Mouse (Mus musculus) liver, embryonic 13.5 days (tissue): ENCODE data around the gene Sycp2. TPM values are rescaled to one million over a fixed set of nuclear protein-coding genes. Genes with fewer than 3 reads are reported as not detected.

Source experiments
- ATAC-seq: fragments of 200-750 bp; cut with Nextera tagmentation; 2 replicates; pipeline ENCODE4 v1.8.0; 2017; ENCODE audit warnings: low read depth, mild to moderate bottlenecking, moderate number of reproducible peaks, moderate library complexity
- DNase-seq: peaks from one replicate; pipeline ENCODE4 v3.0.0; 2022
- H3K27ac ChIP-seq: fragments of 300-500 bp; sonication (generic); 2 replicates; pipeline ENCODE4 v1.5.1; 2015; ENCODE audit warnings: moderate library complexity, mild to moderate bottlenecking, inconsistent platforms
- H3K27me3 ChIP-seq: fragments of 300-500 bp; sonication (generic); 2 replicates; pipeline ENCODE4 v1.6.1; 2015; ENCODE audit warnings: mild to moderate bottlenecking, inconsistent platforms
- H3K36me3 ChIP-seq: fragments of 300-500 bp; sonication (generic); 2 replicates; pipeline ENCODE4 v1.6.1; 2015; ENCODE audit warnings: mild to moderate bottlenecking, inconsistent platforms
- H3K4me1 ChIP-seq: fragments of 300-500 bp; sonication (generic); replicated peaks from 2 replicates; pipeline ENCODE4 v1.6.1; 2015; ENCODE audit warnings: inconsistent platforms
- H3K4me2 ChIP-seq: fragments of 300-500 bp; sonication (generic); 2 replicates; pipeline ENCODE4 v1.6.1; 2015; ENCODE audit warnings: inconsistent platforms, mild to moderate bottlenecking, moderate library complexity
- H3K4me3 ChIP-seq: fragments of 300-500 bp; sonication (generic); replicated peaks from 2 replicates; pipeline ENCODE4 v1.5.1; 2015; ENCODE audit warnings: mild to moderate bottlenecking, inconsistent platforms
- H3K9ac ChIP-seq: fragments of 300-500 bp; sonication (generic); 2 replicates; pipeline ENCODE4 v1.6.1; 2015; ENCODE audit warnings: mild to moderate bottlenecking, inconsistent platforms
- H3K9me3 ChIP-seq: fragments of 300-500 bp; sonication (generic); replicated peaks from 2 replicates; pipeline ENCODE4 v1.6.1; 2016; ENCODE audit warnings: inconsistent platforms
- WGBS: fragments of 180-500 bp; shearing (Covaris S2); methylation state at CpG from one replicate; pipeline ENCODE4 v1.1.7; 2015; ENCODE audit not compliant: insufficient replicate concordance; 5-methylcytosine and 5-hydroxymethylcytosine counted together
- polyA plus RNA-seq: library from polyadenylated mRNA; unstranded; fragments of >200 nt; fragmentation: Nextera tagmentation; extraction: Ambion mirVana; gene quantifications from 2 replicates; pipeline ENCODE4 v1.2.1, GENCODE M21; 2015

The Sycp2 gene
- polyA plus RNA-seq, 1 experiment from 2014 or later, result not detected

DNA sequence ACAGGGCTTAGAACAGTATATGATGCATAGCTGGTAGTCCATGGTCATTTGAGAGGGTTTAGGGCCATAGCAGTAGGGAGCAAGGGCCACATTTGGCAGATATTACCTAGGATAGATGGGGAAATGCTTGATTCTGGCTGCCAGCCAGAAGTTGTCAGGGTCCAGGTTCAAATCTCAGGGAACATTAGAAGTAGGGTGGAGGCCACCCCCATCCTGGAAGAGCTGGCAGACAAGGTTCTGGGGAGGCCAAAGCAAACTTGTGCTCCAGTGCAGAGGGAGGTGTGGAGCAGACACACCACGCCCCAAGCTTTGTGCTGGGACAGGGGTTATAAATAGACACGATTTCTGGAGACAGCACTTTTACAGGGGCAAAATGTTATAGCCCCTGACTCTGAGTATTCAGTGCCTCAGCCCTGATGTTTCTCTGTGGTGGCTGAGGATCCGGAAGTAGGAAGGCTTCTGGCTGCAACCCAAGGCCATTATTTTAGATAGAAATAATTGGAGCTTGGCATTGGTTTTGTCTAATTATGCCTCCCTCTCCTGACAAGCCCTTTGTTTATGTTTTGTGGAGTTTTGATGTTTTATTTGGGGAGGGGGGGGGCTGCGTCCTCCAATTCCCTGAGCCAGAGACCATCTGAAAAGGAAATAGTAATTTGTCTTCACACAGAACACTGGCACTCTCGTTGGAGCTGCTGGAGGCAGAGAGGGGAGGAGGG is 80.6 kb downstream of the Sycp2 start:
- ATAC-seq (no peak), DNase-seq (no peak)
- H3K27me3 ChIP-seq, result no peaks in the 10 kb centered on the region
- no peak overlapping the region for H3K4me3 ChIP-seq
- H3K9ac ChIP-seq, result no peak overlapping the region
- no peak overlapping the region for H3K4me2 ChIP-seq
- WGBS, result 22% methylated on average over 5 of the region's 5 CpGs
- no peaks in the 10 kb centered on the region for H3K4me1 ChIP-seq
- no peak overlapping the region for H3K27ac ChIP-seq
- H3K36me3 ChIP-seq, result no peaks in the 10 kb centered on the region
- no peaks in the 10 kb centered on the region for H3K9me3 ChIP-seq

DNA sequence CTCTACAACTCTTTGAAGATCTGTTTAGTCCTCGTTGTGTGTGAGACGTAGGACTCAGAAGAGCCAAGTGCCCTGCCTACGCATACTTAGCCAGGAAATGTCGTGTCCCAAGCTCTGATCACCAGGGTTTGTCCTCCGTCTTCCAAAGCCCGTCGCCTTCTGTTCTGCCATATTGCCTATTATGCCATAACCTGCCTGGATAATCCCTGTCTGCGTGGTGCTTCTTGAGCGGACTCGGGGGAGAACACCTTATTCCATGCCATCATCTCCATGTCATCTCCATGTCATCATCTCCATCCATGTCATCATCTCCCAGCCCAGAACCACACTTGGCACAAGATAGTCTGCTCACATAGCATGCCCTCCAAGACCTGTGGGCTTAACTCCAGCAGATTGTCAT is 81.4 kb downstream of the Sycp2 start:
- ATAC-seq (no peak), DNase-seq (no peak)

GRCm38 (mm10) chr2:178324818-178325217 is 82.7 kb downstream of the Sycp2 start:
- ATAC-seq, result no peak
- H3K4me2 ChIP-seq, result no peak overlapping the region
- H3K9ac ChIP-seq, result no peak overlapping the region
- no peaks in the 10 kb centered on the region for H3K9me3 ChIP-seq
- H3K27ac ChIP-seq, result no peak overlapping the region
- H3K36me3 ChIP-seq, result no peaks in the 10 kb centered on the region
- WGBS, result 56% methylated on average over 4 of the region's 4 CpGs
- no peaks in the 10 kb centered on the region for H3K4me1 ChIP-seq
- no peak for DNase-seq
- no peaks in the 10 kb centered on the region for H3K27me3 ChIP-seq
- H3K4me3 ChIP-seq, result no peak overlapping the region

More for the DNA sequence above, 81.4 kb downstream of the Sycp2 start:
- Histone ChIP-seq H3K27ac (no peak overlapping the region), H3K27me3 (no peaks in the 10 kb centered on the region), H3K9ac (no peak overlapping the region), H3K9me3 (no peaks in the 10 kb centered on the region), H3K4me2 (no peak overlapping the region), H3K4me3 (no peak overlapping the region), H3K4me1 (no peaks in the 10 kb centered on the region), H3K36me3 (no peaks in the 10 kb centered on the region)
- 76% methylated on average over 10 of the region's 10 CpGs for WGBS

DNA sequence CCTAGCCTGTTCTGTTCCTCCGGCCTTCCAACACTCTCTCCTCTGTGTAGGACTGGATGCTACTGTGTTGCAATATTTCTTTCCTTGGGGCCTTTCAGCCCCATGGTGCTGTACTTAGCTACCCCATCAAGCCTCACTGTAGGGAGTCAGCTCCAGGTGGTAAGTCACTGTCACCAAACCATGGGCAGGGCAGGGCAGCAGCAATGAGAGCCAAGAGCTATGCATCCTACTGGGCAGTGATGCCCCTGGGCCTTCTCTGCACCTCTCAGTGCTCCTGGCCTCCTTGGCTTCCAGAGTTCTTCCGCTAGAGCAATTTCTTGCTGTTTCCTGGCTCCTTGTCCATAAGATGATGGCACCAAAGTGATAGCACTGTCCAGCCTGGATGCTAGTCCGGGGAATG is 83.1 kb downstream of the Sycp2 start:
- Histone ChIP-seq H3K4me3 (no peak overlapping the region), H3K36me3 (no peaks in the 10 kb centered on the region), H3K4me1 (no peaks in the 10 kb centered on the region), H3K27me3 (no peaks in the 10 kb centered on the region), H3K27ac (no peak overlapping the region), H3K4me2 (no peak overlapping the region), H3K9me3 (no peaks in the 10 kb centered on the region), H3K9ac (no peak overlapping the region)
- no peak for ATAC-seq
- no peak for DNase-seq
- WGBS, result 73% methylated on average over 3 of the region's 3 CpGs

- no peak overlapping the region for H3K9ac ChIP-seq
- H3K4me1 ChIP-seq, result no peaks in the 10 kb centered on the region
- no peak overlapping the region for H3K4me2 ChIP-seq
- 66% methylated on average over 10 of the region's 10 CpGs for WGBS
- H3K9me3 ChIP-seq, result no peaks in the 10 kb centered on the region
- H3K36me3 ChIP-seq, result no peaks in the 10 kb centered on the region
- no peaks in the 10 kb centered on the region for H3K27me3 ChIP-seq
- ATAC-seq, result no peak
- DNase-seq, result no peak
- no peak overlapping the region for H3K27ac ChIP-seq
- no peak overlapping the region for H3K4me3 ChIP-seq
Observed at GRCm38 (mm10) chr2:178321271-178321670, 86.2 kb downstream of the Sycp2 start.

GRCm38 (mm10) chr2:178319766-178320165 is 87.7 kb downstream of the Sycp2 start:
- no peaks in the 10 kb centered on the region for H3K4me1 ChIP-seq
- no peak for DNase-seq
- H3K9me3 ChIP-seq, result no peaks in the 10 kb centered on the region
- H3K9ac ChIP-seq, result no peak overlapping the region
- no peak overlapping the region for H3K27ac ChIP-seq
- no peak overlapping the region for H3K4me2 ChIP-seq
- no peak for ATAC-seq
- 67% methylated on average over 7 of the region's 7 CpGs for WGBS
- no peak overlapping the region for H3K4me3 ChIP-seq
- H3K27me3 ChIP-seq, result no peaks in the 10 kb centered on the region
- H3K36me3 ChIP-seq, result no peaks in the 10 kb centered on the region

DNA sequence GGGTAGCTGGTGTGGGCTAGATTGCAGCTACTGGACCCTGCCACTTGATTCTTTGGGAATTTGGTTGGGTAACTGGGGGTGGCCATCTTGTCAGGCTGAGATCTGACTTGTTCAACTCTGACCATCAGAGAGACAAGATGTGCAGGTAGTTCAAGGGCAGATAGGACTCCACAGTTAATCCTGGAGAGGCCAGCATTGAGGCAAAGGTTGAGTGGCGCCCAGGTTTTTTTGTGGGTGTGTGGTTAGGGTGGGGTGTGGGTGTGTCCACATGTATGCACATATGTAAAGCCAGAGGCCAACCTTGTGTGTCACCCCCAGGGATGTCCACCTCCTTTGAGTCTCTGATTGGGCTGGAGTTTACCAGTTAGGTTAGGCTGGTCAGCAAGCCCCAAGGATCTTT is 91.2 kb downstream of the Sycp2 start:
- H3K36me3 ChIP-seq, result no peaks in the 10 kb centered on the region
- H3K9ac ChIP-seq, result no peak overlapping the region
- H3K27me3 ChIP-seq, result no peaks in the 10 kb centered on the region
- ATAC-seq (no peak), DNase-seq (no peak)
- H3K9me3 ChIP-seq, result no peaks in the 10 kb centered on the region
- 40% methylated on average over 1 of the region's 1 CpGs for WGBS
- no peak overlapping the region for H3K27ac ChIP-seq
- H3K4me1 ChIP-seq, result no peaks in the 10 kb centered on the region
- no peak overlapping the region for H3K4me2 ChIP-seq
- no peak overlapping the region for H3K4me3 ChIP-seq

DNA sequence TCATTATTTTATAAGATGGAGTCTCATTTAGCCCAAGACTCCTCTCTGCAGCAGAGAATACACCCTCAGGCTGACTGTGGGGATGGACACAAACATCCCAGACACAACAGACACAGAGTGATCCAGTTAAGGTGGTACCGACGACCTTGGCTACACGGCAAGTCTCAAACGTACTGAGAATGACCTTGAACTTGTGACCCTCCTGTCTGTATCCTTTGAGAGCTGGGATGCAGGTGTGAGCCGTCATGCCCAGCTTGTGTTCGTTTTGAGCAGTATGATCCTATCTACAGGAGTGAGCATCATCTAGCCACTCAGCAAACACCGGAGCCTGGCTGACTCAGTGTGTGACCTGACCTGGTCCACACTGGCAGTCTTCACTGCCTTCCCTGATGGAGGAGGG is 93.9 kb downstream of the Sycp2 start:
- Histone ChIP-seq H3K9me3 (no peaks in the 10 kb centered on the region), H3K4me1 (no peaks in the 10 kb centered on the region), H3K4me3 (no peak overlapping the region), H3K36me3 (no peaks in the 10 kb centered on the region), H3K9ac (no peak overlapping the region), H3K27me3 (no peaks in the 10 kb centered on the region), H3K4me2 (no peak overlapping the region), H3K27ac (no peak overlapping the region)
- 60% methylated on average over 7 of the region's 7 CpGs for WGBS
- ATAC-seq (no peak), DNase-seq (no peak)

DNA sequence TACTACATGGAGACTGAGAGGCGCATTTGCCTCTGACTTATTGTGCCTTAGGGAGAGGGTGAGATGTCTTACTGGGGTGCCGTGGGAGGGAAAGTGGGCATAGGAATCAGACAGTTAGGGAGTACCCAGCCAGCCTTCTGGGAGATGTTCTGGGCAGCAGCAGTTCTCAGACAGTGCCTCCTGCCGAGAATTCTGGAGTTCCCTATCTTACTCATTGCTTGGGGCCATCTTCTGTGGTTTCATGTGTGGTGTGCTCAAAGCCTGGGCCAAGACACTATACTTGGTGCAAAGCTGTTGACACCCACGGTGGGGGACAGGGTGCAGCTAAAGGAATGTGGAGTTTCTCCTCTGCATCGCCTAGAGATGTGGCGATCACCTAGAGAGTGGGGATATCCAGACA is 102.8 kb downstream of the Sycp2 start:
- DNase-seq (no peak), ATAC-seq (no peak)
- WGBS, result 52% methylated on average over 6 of the region's 6 CpGs
- no peak overlapping the region for H3K4me2 ChIP-seq
- H3K36me3 ChIP-seq, result no peaks in the 10 kb centered on the region
- no peak overlapping the region for H3K27ac ChIP-seq
- no peaks in the 10 kb centered on the region for H3K4me1 ChIP-seq
- no peaks in the 10 kb centered on the region for H3K9me3 ChIP-seq
- H3K27me3 ChIP-seq, result no peaks in the 10 kb centered on the region
- H3K4me3 ChIP-seq, result no peak overlapping the region
- no peak overlapping the region for H3K9ac ChIP-seq

GRCm38 (mm10) chr2:178304188-178304529 is 103.3 kb downstream of the Sycp2 start:
- H3K4me1 ChIP-seq, result no peaks in the 10 kb centered on the region
- H3K36me3 ChIP-seq, result no peaks in the 10 kb centered on the region
- no peak overlapping the region for H3K9ac ChIP-seq
- DNase-seq (no peak), ATAC-seq (no peak)
- 35% methylated on average over 1 of the region's 1 CpGs for WGBS
- no peak overlapping the region for H3K4me2 ChIP-seq
- H3K4me3 ChIP-seq, result no peak overlapping the region
- H3K9me3 ChIP-seq, result no peaks in the 10 kb centered on the region
- H3K27me3 ChIP-seq, result no peaks in the 10 kb centered on the region
- H3K27ac ChIP-seq, result no peak overlapping the region

GRCm38 (mm10) chr2:178303453-178304187 is 103.9 kb downstream of the Sycp2 start:
- Histone ChIP-seq H3K27ac (no peak overlapping the region), H3K4me1 (no peaks in the 10 kb centered on the region), H3K4me2 (no peak overlapping the region), H3K9ac (no peak overlapping the region), H3K27me3 (no peaks in the 10 kb centered on the region), H3K36me3 (no peaks in the 10 kb centered on the region), H3K9me3 (no peaks in the 10 kb centered on the region), H3K4me3 (no peak overlapping the region)
- no peak for DNase-seq
- WGBS, result 61% methylated on average over 8 of the region's 8 CpGs
- ATAC-seq, result no peak
